Comparison of ENCODE assay signal across 25 mouse cellular contexts in genomic region chr6:98212225-98212624, GRCm38 (mm10).
"Had no signal": no experiment of that assay in that cellular context is flagged by ENCODE, and none has a peak within 500 bp of the region (broad histone marks: within the 10 kb centered on the region; RNA-seq: fewer than 3 reads in every experiment).

No protein-coding gene starts in this region.

- H3K4me3 ChIP-seq: gastrocnemius, adult 2 months; heart, embryonic 10.5 days; heart, embryonic 12.5 days; hindbrain, embryonic 13.5 days; hindbrain, embryonic 15.5 days; kidney, embryonic 15.5 days; limb, embryonic 12.5 days; liver, embryonic 13.5 days; liver, embryonic 15.5 days had no signal

- DNase-seq: gastrocnemius, adult 2 months; gastrocnemius, postnatal 10 days; gastrocnemius, postnatal 25 days; heart, adult 18-20 months; heart, postnatal 10 days; heart, postnatal 4 days; kidney, adult 11 months; kidney, adult 2 months; kidney, adult 9 months; kidney, postnatal 14 days; kidney, postnatal 36 days; layer of hippocampus, postnatal 36 days; left cerebral cortex, postnatal 4 days; liver; liver, embryonic 13.5 days had no signal

- ATAC-seq: hindbrain, postnatal 0 days; intestine, embryonic 16.5 days had no signal

- H3K27ac ChIP-seq: gastrocnemius, adult 2 months; heart, embryonic 10.5 days; hindbrain, embryonic 13.5 days; hindbrain, embryonic 15.5 days; hindbrain, postnatal 0 days; kidney, embryonic 15.5 days; kidney, postnatal 0 days; limb, embryonic 12.5 days; liver, embryonic 13.5 days; liver, embryonic 15.5 days had no signal
